Mouse (Mus musculus): ENCODE data around the gene Grap2. TPM values are rescaled to one million over a fixed set of nuclear protein-coding genes. Genes with fewer than 3 reads are reported as not detected.

Gene Grap2
- polyA plus RNA-seq, 1 experiment from 2014 or later: 1.3 TPM

DNA sequence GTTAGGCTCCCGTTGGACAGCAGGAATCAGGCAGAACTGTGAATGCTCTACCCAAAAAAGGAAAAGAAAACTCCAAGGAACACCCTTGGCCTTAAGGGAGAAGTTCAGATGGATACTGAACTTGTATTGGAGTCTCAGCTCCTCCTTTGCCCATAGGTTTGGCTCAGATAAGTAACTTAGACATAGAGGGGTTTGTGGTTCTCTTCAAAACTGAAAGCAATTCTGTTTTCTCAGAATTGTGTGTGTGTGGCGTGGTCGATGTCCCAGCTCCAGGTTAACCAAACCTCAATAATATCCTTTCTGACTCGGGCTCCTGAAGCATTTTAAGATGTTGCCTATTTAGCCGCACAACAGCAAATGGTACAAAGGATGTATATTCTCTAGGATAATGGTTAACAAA, 18.2 kb downstream of the Grap2 start:
- H3K27me3 ChIP-seq (ENCODE audit: insufficient read depth, poor library complexity, severe bottlenecking): no peaks in the 10 kb centered on the region
- no peak overlapping the region for H3K4me3 ChIP-seq
- WGBS: 88% methylated on average over 5 of the region's 5 CpGs
- H3K4me1 ChIP-seq (replicated peaks): peaks cover 12% of the 10 kb centered on the region
- no peaks in the 10 kb centered on the region for H3K9me3 ChIP-seq
- no peak overlapping the region for H3K27ac ChIP-seq
- no peaks in the 10 kb centered on the region for H3K36me3 ChIP-seq
- DNase-seq (ENCODE audit: low spot score): no peak

DNA sequence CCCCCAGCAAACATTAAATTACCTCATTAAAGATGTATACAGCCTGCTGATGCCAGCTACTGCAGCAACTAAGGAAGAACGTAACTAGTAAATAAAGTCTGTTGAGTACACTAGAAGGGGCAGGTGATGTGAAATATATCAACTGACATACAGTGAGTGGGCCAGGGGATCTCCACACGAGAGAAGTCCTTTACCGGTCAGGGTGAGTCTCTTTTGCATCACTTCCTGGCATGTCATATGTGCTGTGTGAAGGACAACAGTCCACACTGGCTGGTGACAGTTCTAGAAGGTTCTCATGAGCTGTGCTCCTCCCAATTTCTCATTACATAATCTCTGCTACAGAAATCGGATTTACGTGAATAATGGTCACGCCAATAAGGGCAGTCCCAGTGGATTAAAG, 20.3 kb downstream of the Grap2 start:
- Histone ChIP-seq H3K4me3 (no peak overlapping the region), H3K27me3 (ENCODE audit: insufficient read depth, poor library complexity, severe bottlenecking) (no peaks in the 10 kb centered on the region), H3K9me3 (no peaks in the 10 kb centered on the region), H3K27ac (no peak overlapping the region), H3K4me1 (replicated peaks) (peaks cover 11% of the 10 kb centered on the region; the same call in 1 of the 2 replicates), H3K36me3 (no peaks in the 10 kb centered on the region)
- DNase-seq (ENCODE audit: low spot score): no peak
- WGBS: 91% methylated on average over 6 of the region's 6 CpGs

DNA sequence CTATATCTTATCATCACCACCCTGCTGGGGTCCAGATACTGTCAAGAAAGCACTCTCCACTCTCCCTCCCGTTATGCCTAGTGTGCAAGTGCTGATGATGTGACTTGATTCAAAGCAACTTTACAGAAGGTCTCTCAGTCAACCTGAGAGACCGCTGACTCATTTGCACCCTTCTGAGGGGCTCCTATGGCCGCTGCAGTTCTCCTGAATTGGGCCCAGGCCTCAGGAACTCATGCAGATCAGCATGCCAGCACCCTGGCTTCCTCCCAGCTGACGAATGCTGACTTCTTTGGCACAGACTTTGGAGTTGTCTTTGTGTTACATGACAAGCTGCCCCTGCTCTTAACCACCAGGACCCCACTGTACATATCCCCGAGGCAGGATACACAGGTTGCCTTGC, 21.5 kb downstream of the Grap2 start:
- Histone ChIP-seq H3K4me1 (replicated peaks) (peaks cover 15% of the 10 kb centered on the region), H3K36me3 (no peaks in the 10 kb centered on the region), H3K27me3 (ENCODE audit: insufficient read depth, poor library complexity, severe bottlenecking) (no peaks in the 10 kb centered on the region), H3K4me3 (no peak overlapping the region), H3K9me3 (no peaks in the 10 kb centered on the region), H3K27ac (no peak overlapping the region)
- WGBS: 72% methylated on average over 5 of the region's 5 CpGs
- no peak for DNase-seq (ENCODE audit: low spot score)

DNA sequence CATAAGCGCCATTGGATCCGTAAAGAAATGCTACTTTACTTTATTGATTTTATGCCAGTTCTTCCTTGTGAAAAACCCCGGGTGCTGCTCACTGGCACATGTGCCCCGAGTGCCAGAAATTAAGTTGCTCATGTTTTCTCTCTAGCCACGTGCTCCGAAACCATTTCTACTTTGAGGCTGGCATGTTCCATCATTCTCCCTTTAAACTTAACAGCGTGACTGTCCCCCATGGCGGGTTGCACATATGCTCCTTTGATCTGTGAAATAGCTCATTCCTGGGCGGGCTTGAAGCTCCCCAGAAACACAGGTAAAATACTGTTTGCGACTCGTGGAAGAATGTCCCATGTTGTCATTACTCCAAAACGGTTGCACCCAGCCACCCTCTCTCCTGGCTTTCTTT, 26.4 kb downstream of the Grap2 start:
- peaks cover 37% of the 10 kb centered on the region for H3K4me1 ChIP-seq (replicated peaks)
- H3K36me3 ChIP-seq: no peaks in the 10 kb centered on the region
- H3K4me3 ChIP-seq: no peak overlapping the region
- H3K9me3 ChIP-seq: no peaks in the 10 kb centered on the region
- 77% methylated on average over 12 of the region's 12 CpGs for WGBS
- DNase-seq (ENCODE audit: low spot score): no peak
- no peak overlapping the region for H3K27ac ChIP-seq
- no peaks in the 10 kb centered on the region for H3K27me3 ChIP-seq (ENCODE audit: insufficient read depth, poor library complexity, severe bottlenecking)

DNA sequence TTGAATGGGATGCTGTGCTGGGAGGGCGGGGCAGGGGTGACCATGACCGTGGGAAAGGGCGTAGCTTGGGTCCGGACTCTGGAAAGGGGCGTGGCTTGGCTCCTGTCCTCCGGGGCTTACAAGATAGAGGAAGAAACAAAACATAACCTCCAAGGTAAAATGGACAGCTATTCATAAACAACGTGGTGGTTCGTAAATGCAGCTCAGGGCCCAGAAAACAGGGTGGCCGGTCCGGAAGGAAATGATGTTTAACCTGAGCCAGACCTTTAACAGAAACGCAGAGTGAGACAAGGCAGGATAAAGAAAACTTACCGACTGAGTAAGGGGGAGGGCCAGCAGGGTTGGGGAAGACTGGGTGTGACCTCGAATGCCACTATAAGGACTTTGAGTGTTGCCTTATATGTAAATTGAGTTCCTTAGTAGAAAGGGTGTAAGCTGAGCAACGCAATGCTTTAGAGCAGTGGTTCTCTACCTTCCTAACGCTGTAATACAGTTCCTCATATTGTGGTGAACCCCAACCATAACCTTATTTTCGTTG, 26.9 kb downstream of the Grap2 start:
- Histone ChIP-seq H3K9me3 (no peaks in the 10 kb centered on the region), H3K36me3 (no peaks in the 10 kb centered on the region), H3K4me3 (no peak overlapping the region), H3K27ac (no peak overlapping the region), H3K4me1 (replicated peaks) (peaks cover 37% of the 10 kb centered on the region), H3K27me3 (ENCODE audit: insufficient read depth, poor library complexity, severe bottlenecking) (no peaks in the 10 kb centered on the region)
- no peak for DNase-seq (ENCODE audit: low spot score)
- WGBS: 54% methylated on average over 16 of the region's 16 CpGs

DNA sequence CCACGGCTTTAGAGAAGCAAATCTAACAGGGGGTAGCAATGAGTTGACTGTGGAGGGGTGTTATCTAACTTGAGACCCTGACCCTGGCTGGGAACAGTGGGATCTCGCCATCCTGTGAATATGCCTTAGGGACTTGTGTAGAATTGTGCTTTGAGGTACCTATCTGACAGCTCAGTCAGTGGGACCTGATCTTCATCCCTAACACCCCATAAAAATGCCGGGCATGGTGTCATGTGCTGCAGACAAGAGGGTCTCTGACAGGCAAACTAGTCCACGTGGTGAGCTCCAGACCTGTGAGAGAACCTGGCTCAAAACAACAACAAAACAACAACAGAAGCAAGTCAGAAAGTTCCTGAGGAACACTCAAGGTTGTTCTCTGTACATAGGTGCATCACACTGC, 27.4 kb downstream of the Grap2 start:
- WGBS: 87% methylated on average over 4 of the region's 4 CpGs
- Histone ChIP-seq H3K27ac (no peak overlapping the region), H3K27me3 (ENCODE audit: insufficient read depth, poor library complexity, severe bottlenecking) (no peaks in the 10 kb centered on the region), H3K4me1 (replicated peaks) (peaks cover 37% of the 10 kb centered on the region), H3K4me3 (no peak overlapping the region), H3K36me3 (no peaks in the 10 kb centered on the region), H3K9me3 (no peaks in the 10 kb centered on the region)
- no peak for DNase-seq (ENCODE audit: low spot score)

DNA sequence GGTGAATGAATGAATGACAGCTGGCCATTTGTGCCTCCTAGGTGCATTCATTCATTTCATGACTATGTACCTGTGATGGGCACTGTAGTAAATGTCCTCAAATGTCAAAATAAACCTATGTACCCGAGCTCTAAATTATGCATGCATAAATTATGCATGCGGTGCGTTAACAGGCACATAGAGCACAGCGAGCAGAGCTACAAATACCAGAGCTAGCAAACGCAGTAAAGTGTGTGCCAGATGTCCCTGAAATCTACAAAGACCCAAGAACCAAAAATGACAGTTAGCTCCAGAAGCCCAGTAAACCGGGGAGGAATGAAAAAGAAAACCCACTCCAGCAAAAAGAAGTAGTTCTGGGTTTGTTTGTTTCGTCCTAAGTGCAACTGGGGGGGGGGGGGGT, 29.1 kb downstream of the Grap2 start:
- Histone ChIP-seq H3K36me3 (no peaks in the 10 kb centered on the region), H3K9me3 (no peaks in the 10 kb centered on the region), H3K27ac (no peak overlapping the region), H3K4me3 (no peak overlapping the region), H3K27me3 (ENCODE audit: insufficient read depth, poor library complexity, severe bottlenecking) (no peaks in the 10 kb centered on the region), H3K4me1 (replicated peaks) (peaks cover 29% of the 10 kb centered on the region)
- 62% methylated on average over 7 of the region's 7 CpGs for WGBS
- no peak for DNase-seq (ENCODE audit: low spot score)

DNA sequence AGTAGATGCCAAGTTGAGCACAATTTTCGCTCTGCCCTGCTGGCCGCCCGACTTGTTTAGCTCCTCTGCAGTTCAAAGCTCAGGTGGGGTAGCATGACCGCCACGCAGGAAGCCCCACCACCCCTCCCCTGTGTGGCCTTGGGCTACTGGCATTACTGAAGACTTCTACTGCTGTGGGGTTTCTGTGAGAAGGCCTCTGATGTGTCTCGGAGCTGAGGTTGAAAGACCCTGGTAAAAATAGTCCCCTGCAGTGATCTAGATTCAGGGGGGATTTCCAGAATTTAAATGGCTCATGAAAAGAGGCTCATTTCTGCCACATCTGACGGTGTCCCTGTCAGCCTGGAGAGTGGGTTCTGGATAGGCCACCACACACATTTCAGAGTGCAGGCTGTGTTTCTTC, 30.1 kb downstream of the Grap2 start:
- Histone ChIP-seq H3K27ac (no peak overlapping the region), H3K27me3 (ENCODE audit: insufficient read depth, poor library complexity, severe bottlenecking) (no peaks in the 10 kb centered on the region), H3K9me3 (no peaks in the 10 kb centered on the region)

DNA sequence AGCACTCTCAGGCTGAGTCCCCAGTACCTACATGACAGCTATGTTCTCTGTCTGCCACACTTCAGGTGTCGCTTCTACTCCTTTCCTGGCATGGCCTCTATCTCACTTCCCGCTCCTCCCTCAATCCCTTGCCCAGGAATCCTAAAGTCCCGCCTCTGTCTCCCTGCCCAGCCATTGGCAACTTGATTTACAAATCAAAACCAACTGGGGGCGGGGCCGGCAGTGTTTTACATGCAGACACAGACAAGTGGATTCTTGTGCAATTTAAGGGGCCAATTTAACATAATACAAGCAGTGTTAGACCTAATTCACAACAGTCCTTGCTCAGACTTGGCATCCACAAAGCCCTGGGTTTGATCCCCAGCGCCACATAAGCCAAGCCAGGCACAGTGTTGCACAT, 31.6 kb downstream of the Grap2 start:
- 88% methylated on average over 6 of the region's 6 CpGs for WGBS
- H3K36me3 ChIP-seq: no peaks in the 10 kb centered on the region
- H3K4me1 ChIP-seq (replicated peaks): peaks cover 20% of the 10 kb centered on the region
- DNase-seq (ENCODE audit: low spot score): no peak
- no peak overlapping the region for H3K27ac ChIP-seq
- no peaks in the 10 kb centered on the region for H3K9me3 ChIP-seq
- no peak overlapping the region for H3K4me3 ChIP-seq
- no peaks in the 10 kb centered on the region for H3K27me3 ChIP-seq (ENCODE audit: insufficient read depth, poor library complexity, severe bottlenecking)

More for the DNA sequence above, 30.1 kb downstream of the Grap2 start:
- H3K4me1 ChIP-seq (replicated peaks): peaks cover 26% of the 10 kb centered on the region
- H3K36me3 ChIP-seq: no peaks in the 10 kb centered on the region
- H3K4me3 ChIP-seq: no peak overlapping the region
- 57% methylated on average over 7 of the region's 7 CpGs for WGBS
- no peak for DNase-seq (ENCODE audit: low spot score)

DNA sequence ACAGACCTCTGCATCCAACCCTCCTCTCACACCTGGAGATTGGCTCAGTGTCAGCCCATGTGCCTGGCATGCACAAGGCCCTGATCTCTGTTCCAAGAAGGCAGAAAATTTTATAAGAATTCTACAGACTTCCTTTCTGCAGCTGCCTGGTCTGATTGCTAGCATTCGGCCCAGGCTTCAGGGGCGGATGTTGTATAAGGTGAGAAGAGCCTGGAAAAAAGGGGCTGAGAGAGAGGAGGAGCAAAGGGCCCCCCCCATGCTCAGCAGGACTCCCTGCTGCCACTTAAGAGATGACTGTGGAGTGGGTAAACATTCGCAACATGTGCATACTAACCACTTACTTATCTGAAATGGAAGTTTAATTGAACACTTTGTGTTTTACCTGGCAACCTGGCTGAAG, 35.6 kb downstream of the Grap2 start:
- Histone ChIP-seq H3K27ac (no peak overlapping the region), H3K36me3 (no peaks in the 10 kb centered on the region), H3K27me3 (ENCODE audit: insufficient read depth, poor library complexity, severe bottlenecking) (no peaks in the 10 kb centered on the region), H3K4me3 (no peak overlapping the region), H3K4me1 (replicated peaks) (no peaks in the 10 kb centered on the region), H3K9me3 (no peaks in the 10 kb centered on the region)
- DNase-seq (ENCODE audit: low spot score): no peak
- 75% methylated on average over 3 of the region's 3 CpGs for WGBS

DNA sequence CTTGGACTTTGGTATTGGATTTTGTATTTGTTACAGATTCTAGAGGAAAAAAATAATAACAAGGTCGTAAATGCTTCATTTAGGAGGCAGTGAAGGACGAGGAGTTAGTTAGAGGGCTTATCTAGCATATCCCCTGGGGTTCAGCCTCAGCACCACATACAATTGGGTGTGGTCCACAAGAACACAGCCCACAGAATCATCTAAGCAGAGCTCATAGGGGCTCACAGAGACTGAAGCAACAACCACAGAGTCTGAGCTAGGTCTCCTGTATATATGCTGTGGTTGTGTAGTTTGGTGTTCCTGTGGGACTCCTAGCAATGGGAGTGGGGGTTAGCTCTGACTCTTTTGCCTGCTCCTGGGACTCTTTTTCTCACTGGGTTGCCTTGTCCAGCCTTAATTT, 37.9 kb downstream of the Grap2 start:
- H3K4me3 ChIP-seq: no peak overlapping the region
- no peak for DNase-seq (ENCODE audit: low spot score)
- no peak overlapping the region for H3K27ac ChIP-seq
- no peaks in the 10 kb centered on the region for H3K9me3 ChIP-seq
- 0 out of 2 replicates have a peak, but pooled peaks cover 4% of the 10 kb centered on the region for H3K27me3 ChIP-seq (ENCODE audit: insufficient read depth, poor library complexity, severe bottlenecking)
- WGBS: 78% methylated on average over 2 of the region's 2 CpGs
- peaks cover 22% of the 10 kb centered on the region for H3K4me1 ChIP-seq (replicated peaks)
- no peaks in the 10 kb centered on the region for H3K36me3 ChIP-seq

DNA sequence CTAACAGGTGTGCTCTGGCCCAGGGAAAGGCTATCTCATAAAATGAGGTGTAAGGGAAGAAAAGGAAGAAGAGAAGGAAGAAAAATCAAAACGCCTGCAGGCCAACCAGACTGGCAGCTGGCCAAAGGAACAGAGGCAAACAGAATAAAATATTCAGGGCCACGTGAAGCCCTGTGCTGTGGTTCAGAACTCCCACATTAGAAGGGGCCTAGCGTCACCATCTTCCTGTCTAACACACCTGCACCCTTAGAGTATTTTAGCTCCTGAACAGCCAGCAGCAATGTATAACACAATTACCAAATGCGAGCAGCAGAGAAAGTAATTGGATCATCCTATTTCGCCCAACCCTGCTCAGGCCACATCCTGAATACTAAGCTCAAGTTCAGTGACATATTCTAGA, 39.1 kb downstream of the Grap2 start:
- Histone ChIP-seq H3K27me3 (ENCODE audit: insufficient read depth, poor library complexity, severe bottlenecking) (peaks cover 13% of the 10 kb centered on the region), H3K4me1 (replicated peaks) (peaks cover 32% of the 10 kb centered on the region), H3K4me3 (no peak overlapping the region), H3K27ac (no peak overlapping the region), H3K9me3 (no peaks in the 10 kb centered on the region), H3K36me3 (no peaks in the 10 kb centered on the region)
- 86% methylated on average over 5 of the region's 5 CpGs for WGBS
- DNase-seq (ENCODE audit: low spot score): no peak

DNA sequence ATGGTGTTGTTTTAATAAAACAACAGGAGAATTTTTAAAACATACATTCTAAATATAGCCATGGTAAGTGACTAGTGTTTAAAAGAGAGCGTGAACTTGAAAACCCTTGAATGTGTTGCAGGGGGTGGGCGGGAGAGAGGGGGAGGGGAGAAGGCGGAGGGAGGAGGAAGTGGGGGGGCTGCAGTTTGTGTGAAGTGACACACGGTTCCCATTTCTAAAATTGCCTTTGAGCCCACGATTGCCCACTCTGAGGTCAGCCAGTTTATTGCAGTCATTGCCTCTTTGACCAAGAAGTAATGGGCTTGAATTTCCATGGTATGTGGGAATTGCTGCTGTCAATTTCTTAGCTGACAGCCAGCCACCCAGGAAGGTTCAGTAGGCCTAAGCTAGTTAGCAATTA, 41.5 kb downstream of the Grap2 start:
- no peak for DNase-seq (ENCODE audit: low spot score)
- 63% methylated on average over 5 of the region's 5 CpGs for WGBS
- Histone ChIP-seq H3K4me1 (replicated peaks) (peaks cover 32% of the 10 kb centered on the region), H3K9me3 (no peaks in the 10 kb centered on the region), H3K36me3 (no peaks in the 10 kb centered on the region), H3K27me3 (ENCODE audit: insufficient read depth, poor library complexity, severe bottlenecking) (peaks cover 28% of the 10 kb centered on the region), H3K4me3 (no peak overlapping the region), H3K27ac (no peak overlapping the region)
